Mouse (Mus musculus) cerebral cortex, adult 2 months (tissue): ENCODE measurements around the gene Pde12.

Experiments
- WGBS: fragments of 180-500 bp; shearing (Covaris S2); methylation state at CpG from one replicate; pipeline ENCODE4 v1.1.7; 2018; 5-methylcytosine and 5-hydroxymethylcytosine counted together

The Pde12 gene

DNA sequence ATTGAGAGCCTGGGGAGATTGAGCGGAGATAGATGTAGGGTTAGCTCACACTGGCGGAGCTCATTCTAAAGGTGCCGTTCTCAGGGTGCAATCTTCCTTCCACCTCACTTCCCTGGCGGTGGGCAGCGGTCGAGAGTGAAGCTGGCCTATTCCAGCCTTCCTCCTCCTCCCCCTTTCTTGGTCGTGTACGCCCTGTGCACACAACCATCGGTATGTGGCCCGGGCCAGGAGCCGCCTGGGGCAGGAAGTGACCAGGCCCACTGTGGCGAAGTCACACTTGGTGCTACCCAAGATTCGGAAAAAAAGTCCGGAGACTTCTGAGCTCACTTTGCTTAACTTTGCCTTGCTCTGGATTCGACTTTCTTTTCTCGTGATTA is 31.0 kb downstream of the Pde12 start:
- WGBS = 0% methylated on average over 16 of the region's 16 CpGs

DNA sequence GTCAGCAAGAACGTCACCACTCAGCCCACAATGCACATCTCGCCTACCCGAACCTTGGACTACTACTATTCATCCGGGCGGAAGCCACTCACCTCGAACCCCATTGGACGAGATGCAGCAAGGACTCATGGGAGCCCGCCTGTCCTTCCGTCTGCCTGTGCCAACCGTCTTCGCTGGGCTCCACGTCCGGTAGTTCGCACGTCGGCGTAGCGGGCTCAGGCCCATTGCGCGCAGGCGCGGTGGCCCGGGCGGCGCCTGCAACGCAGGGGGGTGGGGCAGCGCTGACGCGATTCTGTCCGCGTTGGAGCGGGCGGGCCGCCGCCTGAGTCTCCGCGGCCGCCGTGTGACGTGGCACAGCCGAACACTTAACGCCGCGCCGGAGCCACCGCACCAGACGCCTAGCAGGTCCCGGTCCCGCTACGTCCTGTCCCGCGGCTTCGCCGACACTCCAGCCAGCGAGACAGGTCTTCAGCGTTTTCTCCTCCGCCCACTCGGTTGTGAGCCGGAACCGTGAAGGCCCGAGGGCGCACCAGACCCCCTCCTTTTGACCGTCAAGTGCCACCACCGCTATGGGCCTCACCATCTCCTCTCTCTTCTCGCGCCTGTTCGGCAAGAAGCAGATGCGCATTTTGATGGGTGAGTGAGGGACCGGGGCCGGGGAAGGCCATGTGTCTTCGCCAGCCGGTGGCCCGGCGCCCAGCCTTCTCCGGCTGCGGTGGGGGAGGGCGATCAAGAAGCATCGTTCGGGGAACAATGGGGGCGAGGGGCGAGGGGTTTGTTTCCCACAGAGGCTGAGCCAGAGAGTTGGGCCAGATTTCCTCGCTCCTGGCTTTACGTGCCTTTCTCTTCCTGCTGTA is 31.6 kb downstream of the Pde12 start, which contains the start of gene Arf4:
Gene Arf4, plus strand, starts transcription at position 224 of the 857 bp plus-strand sequence.
- WGBS = under 1% methylated on average over 83 of the region's 83 CpGs

DNA sequence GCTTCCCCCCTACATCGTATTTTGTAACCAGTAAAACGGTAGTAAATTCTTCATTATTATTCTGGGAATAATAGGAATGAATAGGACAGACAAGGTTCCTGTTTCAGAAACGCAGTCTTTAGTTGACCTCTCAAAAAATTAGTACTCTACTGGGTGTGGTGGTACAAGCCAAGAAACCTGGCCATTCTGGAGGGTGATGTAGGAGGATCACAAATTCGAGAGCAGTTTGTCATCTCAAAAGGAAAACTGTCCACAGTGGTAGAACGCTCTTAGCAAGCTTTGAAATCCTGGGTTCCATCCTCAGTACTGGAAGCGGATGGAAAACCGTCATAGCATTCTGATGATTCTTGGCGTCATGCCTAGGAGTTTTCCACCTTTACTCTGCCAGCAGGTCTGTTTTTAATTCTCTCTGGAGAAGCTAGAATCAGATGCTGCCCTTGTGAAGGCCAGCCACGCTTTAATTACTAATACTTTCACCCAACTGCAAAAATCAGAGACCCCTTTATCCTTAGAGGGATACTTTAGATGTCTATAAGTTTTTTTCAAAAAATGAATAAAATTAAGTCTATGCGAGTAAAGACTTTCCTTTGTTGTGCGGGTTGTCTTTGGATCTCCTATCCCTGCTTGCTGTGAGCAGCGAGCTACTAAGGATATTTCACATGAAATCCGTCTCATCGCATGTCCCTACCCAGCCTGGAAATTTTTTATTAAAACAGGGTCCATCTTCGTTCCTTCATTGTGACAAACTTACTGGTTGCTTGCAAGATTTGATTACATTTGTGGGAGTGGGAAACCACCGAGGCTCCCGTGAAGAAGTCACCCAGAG is 32.4 kb downstream of the Pde12 start:
- 17% methylated on average over 17 of the region's 17 CpGs for WGBS

DNA sequence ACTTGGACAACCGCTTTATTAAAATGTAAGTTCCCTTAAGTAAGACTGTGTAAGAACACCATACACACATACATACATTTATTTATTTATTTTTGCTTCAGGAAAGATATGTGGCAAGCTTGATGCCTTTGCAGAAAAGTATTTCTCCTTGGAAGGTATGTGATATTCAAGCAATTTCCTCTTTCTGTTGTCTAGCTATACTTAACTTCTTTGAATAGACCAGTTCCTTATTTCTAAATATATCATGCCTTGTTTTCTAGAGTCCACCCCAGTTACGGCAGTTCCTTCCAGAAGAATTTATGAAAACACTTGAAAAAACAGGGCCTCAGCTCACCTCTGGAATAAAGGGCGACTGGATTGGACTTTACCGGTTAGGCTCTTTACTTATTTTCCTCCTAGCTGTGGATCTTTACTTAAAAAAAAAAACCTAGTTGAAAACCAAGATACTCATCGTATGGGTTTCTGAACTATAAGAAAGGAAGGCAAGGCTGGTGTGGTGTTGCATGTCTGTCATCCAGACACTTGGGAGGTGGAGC is 43.0 kb downstream of the Pde12 start:
- 77% methylated on average over 5 of the region's 5 CpGs for WGBS

DNA sequence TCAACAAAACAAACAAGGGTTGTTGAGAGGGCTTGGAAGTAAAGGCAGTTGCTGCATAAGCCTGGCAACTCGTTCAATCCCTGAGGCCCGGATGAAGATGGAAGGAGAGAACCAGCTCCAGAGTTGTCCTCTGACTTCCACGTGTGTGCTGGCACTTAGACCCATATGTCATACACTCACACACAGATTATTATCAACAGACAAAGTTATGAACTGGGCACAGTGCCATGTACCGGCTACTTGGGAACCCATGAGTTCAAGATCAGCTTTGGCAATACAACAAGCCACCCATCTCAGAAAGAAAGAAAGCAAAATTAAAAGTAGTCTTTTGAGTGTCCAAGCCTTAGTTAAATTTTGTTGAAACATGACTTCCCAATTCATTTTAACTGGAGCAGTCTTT is 44.4 kb downstream of the Pde12 start:
- 79% methylated on average over 4 of the region's 4 CpGs for WGBS

DNA sequence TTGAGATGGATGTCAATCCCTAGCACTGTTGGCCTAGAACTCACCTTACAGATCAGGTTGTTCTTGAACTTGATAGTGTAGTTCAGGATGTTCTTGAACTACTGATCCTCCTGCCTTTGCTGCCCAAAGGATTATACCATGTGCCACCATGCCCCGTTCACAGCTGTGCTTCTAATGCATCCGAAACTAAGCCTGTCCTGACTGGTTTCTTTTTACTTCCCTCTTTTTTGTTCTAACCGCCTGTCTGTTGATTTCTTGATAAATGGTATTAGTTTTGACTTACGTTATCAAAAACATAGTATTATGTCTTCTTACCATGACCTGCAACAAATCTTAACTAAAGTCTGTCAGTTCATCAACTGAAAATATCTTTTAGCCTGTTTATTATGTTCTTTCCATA is 59.0 kb downstream of the Pde12 start:
- 90% methylated on average over 4 of the region's 4 CpGs for WGBS
